Mouse (Mus musculus): ENCODE data around the gene Map3k13. TPM values are rescaled to one million over a fixed set of nuclear protein-coding genes. Genes with fewer than 3 reads are reported as not detected.

The Map3k13 gene
- polyA plus RNA-seq, 2 experiments: 0.92 to 1.2 TPM

GRCm38 (mm10) chr16:21877735-21878134 is 83.6 kb downstream of the Map3k13 start:
- no peaks in the 10 kb centered on the region for H3K9me3 ChIP-seq (ENCODE audit: control insufficient read depth, low read length)
- 88% methylated on average over 3 of the region's 3 CpGs for WGBS
- H3K27ac ChIP-seq (replicated peaks; ENCODE audit: low read depth, low read length): no peak overlapping the region
- no peak overlapping the region for H3K4me2 ChIP-seq (replicated peaks; ENCODE audit: low read depth, low read length, severe bottlenecking)
- DNase-seq (ENCODE audit: low spot score): no peak
- H3K27me3 ChIP-seq (ENCODE audit: control insufficient read depth, insufficient read depth, low read length): no peaks in the 10 kb centered on the region
- TF ChIP-seq POLR2A (IDR thresholded peaks at IDR 0.05; ENCODE audit: borderline replicate concordance, extremely low read depth, insufficient read depth, insufficient read length): no peak
- H3K4me3 ChIP-seq (replicated peaks; ENCODE audit: low read length): no peak overlapping the region
- H3K4me1 ChIP-seq (ENCODE audit: control insufficient read depth, insufficient read depth, low read length): 0 out of 2 replicates have a peak, but pooled peaks cover 2% of the 10 kb centered on the region
- H3K9ac ChIP-seq (ENCODE audit: low read depth, low read length, severe bottlenecking): no peak overlapping the region
- H3K36me3 ChIP-seq (ENCODE audit: control insufficient read depth, insufficient read depth, low read length): no peaks in the 10 kb centered on the region
- ATAC-seq (ENCODE audit: low FRiP score, low read depth): no peak

- no peak for TF ChIP-seq POLR2A (IDR thresholded peaks at IDR 0.05; ENCODE audit: borderline replicate concordance, extremely low read depth, insufficient read depth, insufficient read length)
- DNase-seq (ENCODE audit: low spot score) (no peak), ATAC-seq (ENCODE audit: low FRiP score, low read depth) (no peak)
- no peak overlapping the region for H3K4me3 ChIP-seq (replicated peaks; ENCODE audit: low read length)
- no peaks in the 10 kb centered on the region for H3K36me3 ChIP-seq (ENCODE audit: control insufficient read depth, insufficient read depth, low read length)
- no peaks in the 10 kb centered on the region for H3K27me3 ChIP-seq (ENCODE audit: control insufficient read depth, insufficient read depth, low read length)
- 61% methylated on average over 3 of the region's 3 CpGs for WGBS
- H3K9ac ChIP-seq (ENCODE audit: low read depth, low read length, severe bottlenecking): no peak overlapping the region
- no peak overlapping the region for H3K27ac ChIP-seq (replicated peaks; ENCODE audit: low read depth, low read length)
- H3K4me1 ChIP-seq (ENCODE audit: control insufficient read depth, insufficient read depth, low read length): 0 out of 2 replicates have a peak, but pooled peaks cover 2% of the 10 kb centered on the region
- H3K9me3 ChIP-seq (ENCODE audit: control insufficient read depth, low read length): no peaks in the 10 kb centered on the region
- H3K4me2 ChIP-seq (replicated peaks; ENCODE audit: low read depth, low read length, severe bottlenecking): no peak overlapping the region
Measured at GRCm38 (mm10) chr16:21878834-21879233, 84.7 kb downstream of the Map3k13 start.

GRCm38 (mm10) chr16:21881181-21881580 is 87.0 kb downstream of the Map3k13 start:
- Histone ChIP-seq H3K4me2 (replicated peaks; ENCODE audit: low read depth, low read length, severe bottlenecking) (no peak overlapping the region), H3K9ac (ENCODE audit: low read depth, low read length, severe bottlenecking) (no peak overlapping the region), H3K4me3 (replicated peaks; ENCODE audit: low read length) (no peak overlapping the region), H3K36me3 (ENCODE audit: control insufficient read depth, insufficient read depth, low read length) (no peaks in the 10 kb centered on the region), H3K27me3 (ENCODE audit: control insufficient read depth, insufficient read depth, low read length) (no peaks in the 10 kb centered on the region), H3K9me3 (ENCODE audit: control insufficient read depth, low read length) (no peaks in the 10 kb centered on the region), H3K4me1 (ENCODE audit: control insufficient read depth, insufficient read depth, low read length) (0 out of 2 replicates have a peak, but pooled peaks cover 2% of the 10 kb centered on the region), H3K27ac (replicated peaks; ENCODE audit: low read depth, low read length) (no peak overlapping the region)
- WGBS: 39% methylated on average over 6 of the region's 6 CpGs
- TF ChIP-seq POLR2A (IDR thresholded peaks at IDR 0.05; ENCODE audit: borderline replicate concordance, extremely low read depth, insufficient read depth, insufficient read length): no peak
- DNase-seq (ENCODE audit: low spot score) (peak; percentile 11), ATAC-seq (ENCODE audit: low FRiP score, low read depth) (no peak)

- no peak for DNase-seq (ENCODE audit: low spot score)
- no peaks in the 10 kb centered on the region for H3K36me3 ChIP-seq (ENCODE audit: control insufficient read depth, insufficient read depth, low read length)
- TF ChIP-seq POLR2A (IDR thresholded peaks at IDR 0.05; ENCODE audit: borderline replicate concordance, extremely low read depth, insufficient read depth, insufficient read length): no peak
- no peak overlapping the region for H3K4me3 ChIP-seq (replicated peaks; ENCODE audit: low read length)
- 70% methylated on average over 7 of the region's 7 CpGs for WGBS
- H3K4me1 ChIP-seq (ENCODE audit: control insufficient read depth, insufficient read depth, low read length): 0 out of 2 replicates have a peak, but pooled peaks cover 2% of the 10 kb centered on the region
- H3K4me2 ChIP-seq (replicated peaks; ENCODE audit: low read depth, low read length, severe bottlenecking): no peak overlapping the region
- H3K27me3 ChIP-seq (ENCODE audit: control insufficient read depth, insufficient read depth, low read length): no peaks in the 10 kb centered on the region
- no peak overlapping the region for H3K27ac ChIP-seq (replicated peaks; ENCODE audit: low read depth, low read length)
- H3K9ac ChIP-seq (ENCODE audit: low read depth, low read length, severe bottlenecking): no peak overlapping the region
- no peaks in the 10 kb centered on the region for H3K9me3 ChIP-seq (ENCODE audit: control insufficient read depth, low read length)
- no peak for ATAC-seq (ENCODE audit: low FRiP score, low read depth)
Measured at GRCm38 (mm10) chr16:21881582-21882259, 87.6 kb downstream of the Map3k13 start.

GRCm38 (mm10) chr16:21887601-21888000 is 93.5 kb downstream of the Map3k13 start:
- Histone ChIP-seq H3K27me3 (ENCODE audit: control insufficient read depth, insufficient read depth, low read length) (no peaks in the 10 kb centered on the region), H3K36me3 (ENCODE audit: control insufficient read depth, insufficient read depth, low read length) (no peaks in the 10 kb centered on the region), H3K4me2 (replicated peaks; ENCODE audit: low read depth, low read length, severe bottlenecking) (no peak overlapping the region), H3K27ac (replicated peaks; ENCODE audit: low read depth, low read length) (no peak overlapping the region), H3K9ac (ENCODE audit: low read depth, low read length, severe bottlenecking) (no peak overlapping the region), H3K9me3 (ENCODE audit: control insufficient read depth, low read length) (no peaks in the 10 kb centered on the region), H3K4me3 (replicated peaks; ENCODE audit: low read length) (no peak overlapping the region), H3K4me1 (ENCODE audit: control insufficient read depth, insufficient read depth, low read length) (no peaks in the 10 kb centered on the region)
- 68% methylated on average over 2 of the region's 2 CpGs for WGBS
- no peak for TF ChIP-seq POLR2A (IDR thresholded peaks at IDR 0.05; ENCODE audit: borderline replicate concordance, extremely low read depth, insufficient read depth, insufficient read length)
- no peak for ATAC-seq (ENCODE audit: low FRiP score, low read depth)
- DNase-seq (ENCODE audit: low spot score): no peak

All from limb, embryonic 14.5 days (tissue).